Mouse (Mus musculus): ENCODE measurements around the gene H2-DMb2.

GRCm38 (mm10) chr17:34143461-34143860, 354 bp downstream of the H2-DMb2 start:
- TF ChIP-seq CTCF (IDR thresholded peaks at IDR 0.05) = no peak
- no peak for TF ChIP-seq POLR2A (IDR thresholded peaks at IDR 0.05; ENCODE audit: insufficient read depth, low read depth, low read length)
- no peak for TF ChIP-seq EP300 (IDR thresholded peaks at IDR 0.05; ENCODE audit: insufficient read depth, low read depth, low read length)
